Mouse (Mus musculus) ES-E14 (cell line): Measurements from ENCODE around the gene Trappc10. TPM values are rescaled to one million over a fixed set of nuclear protein-coding genes. Genes with fewer than 3 reads are reported as not detected.

Experiments
- DNase-seq: peaks from one replicate; pipeline ENCODE4 v3.0.0-alpha.2; 2013; ENCODE audit warnings: low read depth, low spot score
- H3K27ac ChIP-seq: 2 replicates; pipeline ENCODE4 v1.5.1; 2012; ENCODE audit warnings: low read depth, mild to moderate bottlenecking, low read length, moderate library complexity, mixed read lengths; ENCODE audit not compliant: poor library complexity, insufficient read depth, severe bottlenecking
- H3K36me3 ChIP-seq: 2 replicates; pipeline ENCODE4 v1.6.1; 2012; ENCODE audit warnings: mild to moderate bottlenecking, low read length, moderate library complexity, mixed read lengths; ENCODE audit not compliant: control insufficient read depth, poor library complexity, insufficient read depth, severe bottlenecking
- H3K4me1 ChIP-seq, 2 experiments: fragments of 150-350 bp in 1 of 2; sonication (generic) in 1 of 2; 2 replicates each; pipeline ENCODE4 v1.6.1; 2012; ENCODE audit warnings: low read length in 2 of 2, mild to moderate bottlenecking in 1 of 2, mixed read lengths in 1 of 2; ENCODE audit not compliant: control insufficient read depth in 2 of 2, insufficient read depth in 2 of 2, poor library complexity in 1 of 2
- H3K4me3 ChIP-seq, 2 experiments: fragments of 150-350 bp in 1 of 2; sonication (generic) in 1 of 2; 2 replicates each; pipeline ENCODE4 v1.5.1; 2012; ENCODE audit warnings: low read length in 2 of 2, low read depth in 1 of 2, mild to moderate bottlenecking in 1 of 2, mixed read lengths in 1 of 2; ENCODE audit not compliant: insufficient read depth in 1 of 2, poor library complexity in 1 of 2, severe bottlenecking in 1 of 2
- H3K9ac ChIP-seq: 2 replicates; pipeline ENCODE4 v1.6.1; 2012; ENCODE audit warnings: low read depth, mild to moderate bottlenecking, low read length, mixed read lengths; ENCODE audit not compliant: poor library complexity, insufficient read depth, severe bottlenecking
- H3K9me3 ChIP-seq: fragments of 150-350 bp; sonication (generic); 2 replicates; pipeline ENCODE4 v1.6.1; 2012; ENCODE audit warnings: low read depth, mild to moderate bottlenecking, low read length; ENCODE audit not compliant: control insufficient read depth, insufficient read depth
- CHD2 ChIP-seq: IDR thresholded peaks from 2 replicates; pipeline ENCODE4 v1.6.1; 2014; ENCODE audit warnings: mild to moderate bottlenecking, low read depth, low read length, inconsistent platforms
- HCFC1 ChIP-seq: IDR thresholded peaks from 2 replicates; pipeline ENCODE4 v1.6.1; 2012; ENCODE audit warnings: low read length, inconsistent platforms, borderline replicate concordance; ENCODE audit not compliant: insufficient read depth
- MAFK ChIP-seq: IDR thresholded peaks from 2 replicates; pipeline ENCODE4 v1.6.1; 2014; ENCODE audit warnings: mild to moderate bottlenecking, low read depth, low read length, inconsistent platforms; ENCODE audit not compliant: insufficient read depth
- ZC3H11A ChIP-seq: IDR thresholded peaks from 2 replicates; pipeline ENCODE4 v1.6.1; 2012; ENCODE audit warnings: low read depth, mild to moderate bottlenecking, inconsistent platforms, low read length, borderline replicate concordance
- ZNF384 ChIP-seq: IDR thresholded peaks from 2 replicates; pipeline ENCODE4 v1.6.1; 2012; ENCODE audit warnings: low read depth, low read length, inconsistent platforms
- in situ Hi-C, 2 experiments: fragments of 600-800 bp; cut with MboI; formaldehyde crosslinking; loops; one replicate each; pipeline ENCODE4 v1.15.1; 2025; ENCODE audit warnings: low sequenced_read_pairs in 2 of 2, inconsistent platforms in 1 of 2; ENCODE audit not compliant: unreplicated experiment in 2 of 2
- total RNA-seq: library from RNA; depleted of rRNA; stranded (reverse); fragments of 300-350 nt; gene quantifications from 2 replicates; pipeline ENCODE4 v1.2.3, GENCODE M21; 2012

Gene Trappc10
- total RNA-seq, 1 experiment = 26.1 TPM

- H3K36me3 ChIP-seq = peaks cover 37% of the 10 kb centered on the region
- no peak overlapping the region for H3K27ac ChIP-seq
- TF ChIP-seq CHD2 (no peak), ZNF384 (no peak), HCFC1 (no peak), ZC3H11A (no peak), MAFK (no peak)
- H3K4me1 ChIP-seq = peaks cover 0 to 5% of the 10 kb centered on the region in 2 experiments; a peak in 1 of 4 replicates
- H3K4me3 ChIP-seq = no peak overlapping the region
- DNase-seq = no peak
- in situ Hi-C loops = loop anchor here in 1 of 2 experiments (10.0 kb wide), 1 partner anchor 143 kb away; no protein-coding TSS in a partner anchor
- no peaks in the 10 kb centered on the region for H3K9me3 ChIP-seq
- H3K9ac ChIP-seq = no peak overlapping the region
Observed at GRCm38 (mm10) chr10:78167775-78168174, 76.7 kb downstream of the Trappc10 start.

- in situ Hi-C loops = loop anchor here in 1 of 2 experiments (10.0 kb wide), 1 partner anchor 143 kb away; no protein-coding TSS in a partner anchor
- no peaks in the 10 kb centered on the region for H3K9me3 ChIP-seq
- H3K4me1 ChIP-seq = peaks cover 0 to 5% of the 10 kb centered on the region in 2 experiments; a peak in 1 of 4 replicates
- no peak overlapping the region for H3K9ac ChIP-seq
- DNase-seq = no peak
- peaks cover 34% of the 10 kb centered on the region for H3K36me3 ChIP-seq
- H3K4me3 ChIP-seq = no peak overlapping the region
- TF ChIP-seq ZC3H11A = no peak
- TF ChIP-seq HCFC1 = no peak
- TF ChIP-seq MAFK = no peak
- TF ChIP-seq CHD2 = no peak
- no peak for TF ChIP-seq ZNF384
- H3K27ac ChIP-seq = no peak overlapping the region
Observed at GRCm38 (mm10) chr10:78167333-78167732, 77.1 kb downstream of the Trappc10 start.

- H3K4me1 ChIP-seq = peaks cover 0 to 3% of the 10 kb centered on the region in 2 experiments; a peak in 1 of 4 replicates
- H3K36me3 ChIP-seq = peaks cover 18% of the 10 kb centered on the region
- no peaks in the 10 kb centered on the region for H3K9me3 ChIP-seq
- H3K9ac ChIP-seq = no peak overlapping the region
- no peak for DNase-seq
- no peak overlapping the region for H3K4me3 ChIP-seq
- H3K27ac ChIP-seq = no peak overlapping the region
- TF ChIP-seq MAFK (no peak), ZNF384 (no peak), ZC3H11A (no peak), CHD2 (no peak), HCFC1 (no peak)
- in situ Hi-C loops = loop anchor here in 1 of 2 experiments (10.0 kb wide), 1 partner anchor 141 kb away; no protein-coding TSS in a partner anchor
Observed at GRCm38 (mm10) chr10:78165256-78166005, 79.0 kb downstream of the Trappc10 start.

GRCm38 (mm10) chr10:78164786-78165185 is 79.7 kb downstream of the Trappc10 start:
- DNase-seq = no peak
- Histone ChIP-seq H3K36me3 (peaks cover 17% of the 10 kb centered on the region), H3K4me3 (no peak overlapping the region), H3K4me1 (peaks cover 0 to 3% of the 10 kb centered on the region in 2 experiments; a peak in 2 of 4 replicates), H3K27ac (no peak overlapping the region), H3K9me3 (no peaks in the 10 kb centered on the region), H3K9ac (no peak overlapping the region)
- in situ Hi-C loops = loop anchor here (5.0 to 10.0 kb wide), 2 partner anchors 137 to 140 kb away; no protein-coding TSS in a partner anchor
- no peak for TF ChIP-seq ZC3H11A
- no peak for TF ChIP-seq CHD2
- no peak for TF ChIP-seq HCFC1
- no peak for TF ChIP-seq ZNF384
- TF ChIP-seq MAFK = no peak
